Mouse (Mus musculus): ENCODE data around the gene Otop3.

- TF ChIP-seq CTCF (IDR thresholded peaks at IDR 0.05; ENCODE audit: control insufficient read depth, insufficient read depth, insufficient read length): no peak
- no peak for TF ChIP-seq USF1 (IDR thresholded peaks at IDR 0.05; ENCODE audit: low read depth)
- no peak for TF ChIP-seq MAX (IDR thresholded peaks at IDR 0.05)
- no peak for TF ChIP-seq FOSL1 (IDR thresholded peaks at IDR 0.05; ENCODE audit: insufficient read depth, low read length, poor library complexity, severe bottlenecking)
These were observed 50.1 kb downstream of the Otop3 start for GRCm38 (mm10) chr11:115384587-115384986.

Data from C2C12 (cell line).